Mouse (Mus musculus) C2C12 (cell line): ENCODE results near the gene Vrtn. TPM values are rescaled to one million over a fixed set of nuclear protein-coding genes. Genes with fewer than 3 reads are reported as not detected.
A peak's percentile ranks its signal among the peaks of the same experiment; 100 is the strongest.

Source experiments
- H3K27me3 ChIP-seq: one replicate; pipeline ENCODE4 v1.6.1; 2011; ENCODE audit not compliant: control insufficient read depth, insufficient read depth, insufficient read length
- H3K36me3 ChIP-seq: one replicate; pipeline ENCODE4 v1.6.1; 2011; ENCODE audit not compliant: control insufficient read depth, insufficient read depth
- H3K4me3 ChIP-seq: one replicate; pipeline ENCODE4 v1.5.1; 2011; ENCODE audit warnings: mild to moderate bottlenecking, control low read depth; ENCODE audit not compliant: poor library complexity, insufficient read depth, severe bottlenecking
- H3K79me2 ChIP-seq: one replicate; pipeline ENCODE4 v1.6.1; 2011; ENCODE audit not compliant: control insufficient read depth, insufficient read depth
- H3K79me3 ChIP-seq: one replicate; pipeline ENCODE4 v1.6.1; 2011; ENCODE audit warnings: low read depth, control low read depth
- H3ac ChIP-seq: one replicate; pipeline ENCODE3; 2011; ENCODE audit warnings: low read depth; ENCODE audit not compliant: control insufficient read depth, insufficient read length
- CEBPB ChIP-seq: IDR thresholded peaks from one replicate; pipeline ENCODE4 v1.6.1; 2011; ENCODE audit warnings: low read depth, mild to moderate bottlenecking, control low read depth, moderate library complexity
- CTCF ChIP-seq: IDR thresholded peaks from one replicate; pipeline ENCODE4 v1.5.1; 2011; ENCODE audit not compliant: control insufficient read depth, insufficient read depth, insufficient read length
- FOSL1 ChIP-seq: IDR thresholded peaks from one replicate; pipeline ENCODE4 v1.8.0; 2011; ENCODE audit warnings: mild to moderate bottlenecking, low read length; ENCODE audit not compliant: poor library complexity, insufficient read depth, severe bottlenecking
- MAX ChIP-seq: IDR thresholded peaks from one replicate; pipeline ENCODE4 v1.6.1; 2011; ENCODE audit warnings: mild to moderate bottlenecking, control low read depth
- MYOD1 ChIP-seq: IDR thresholded peaks from one replicate; pipeline ENCODE4 v1.6.1; 2011; ENCODE audit warnings: low read depth; ENCODE audit not compliant: control insufficient read depth, insufficient read length
- MYOG ChIP-seq: IDR thresholded peaks from one replicate; pipeline ENCODE4 v1.6.1; 2011; ENCODE audit not compliant: control insufficient read depth, insufficient read length; ENCODE audit errors: extremely low read depth
- USF1 ChIP-seq: IDR thresholded peaks from one replicate; pipeline ENCODE4 v1.6.1; 2011; ENCODE audit warnings: low read depth, mild to moderate bottlenecking, control low read depth, moderate library complexity
- polyA plus RNA-seq: library from polyadenylated mRNA; unstranded; fragments of >200 nt; fragmentation: generic; extraction: Trizol; gene quantifications from one replicate; pipeline ENCODE4 v1.2.1, GENCODE M21; 2012; ENCODE audit warnings: missing spikeins

Vrtn gene
- polyA plus RNA-seq, 1 experiment, result not detected

GRCm38 (mm10) chr12:84687531-84687930 is 46.7 kb downstream of the Vrtn start:
- Histone ChIP-seq H3ac (no peak overlapping the region), H3K79me2 (no peaks in the 10 kb centered on the region), H3K4me3 (no peak overlapping the region), H3K36me3 (no peaks in the 10 kb centered on the region), H3K27me3 (peaks cover 72% of the 10 kb centered on the region), H3K79me3 (no peaks in the 10 kb centered on the region)
- no peak for TF ChIP-seq CEBPB
- no peak for TF ChIP-seq FOSL1
- no peak for TF ChIP-seq USF1
- TF ChIP-seq MYOD1, result no peak
- no peak for TF ChIP-seq CTCF
- no peak for TF ChIP-seq MYOG
- TF ChIP-seq MAX, result no peak

- H3K27me3 ChIP-seq, result peaks cover 59% of the 10 kb centered on the region
- no peak overlapping the region for H3ac ChIP-seq
- H3K79me3 ChIP-seq, result no peaks in the 10 kb centered on the region
- no peaks in the 10 kb centered on the region for H3K36me3 ChIP-seq
- TF ChIP-seq FOSL1, result no peak
- TF ChIP-seq USF1, result no peak
- TF ChIP-seq MAX, result no peak
- TF ChIP-seq MYOD1, result no peak
- no peak for TF ChIP-seq CTCF
- TF ChIP-seq MYOG, result no peak
- no peak for TF ChIP-seq CEBPB
- H3K4me3 ChIP-seq, result no peak overlapping the region
- no peaks in the 10 kb centered on the region for H3K79me2 ChIP-seq
Measured at GRCm38 (mm10) chr12:84689051-84689450, 48.2 kb downstream of the Vrtn start.

- peaks cover 62% of the 10 kb centered on the region for H3K27me3 ChIP-seq
- H3K79me2 ChIP-seq, result no peaks in the 10 kb centered on the region
- no peak overlapping the region for H3K4me3 ChIP-seq
- no peaks in the 10 kb centered on the region for H3K79me3 ChIP-seq
- no peaks in the 10 kb centered on the region for H3K36me3 ChIP-seq
- TF ChIP-seq USF1, result no peak
- no peak for TF ChIP-seq MAX
- no peak for TF ChIP-seq MYOG
- no peak for TF ChIP-seq MYOD1
- TF ChIP-seq FOSL1, result no peak
- TF ChIP-seq CEBPB, result no peak
- TF ChIP-seq CTCF, result no peak
- no peak overlapping the region for H3ac ChIP-seq
Measured at GRCm38 (mm10) chr12:84691347-84691746, 50.5 kb downstream of the Vrtn start.

- no peak for TF ChIP-seq MYOG
- no peak for TF ChIP-seq CEBPB
- TF ChIP-seq MYOD1, result no peak
- TF ChIP-seq CTCF, result no peak
- TF ChIP-seq FOSL1, result no peak
- TF ChIP-seq MAX, result no peak
- TF ChIP-seq USF1, result no peak
- Histone ChIP-seq H3ac (no peak overlapping the region), H3K36me3 (no peaks in the 10 kb centered on the region), H3K79me2 (no peaks in the 10 kb centered on the region), H3K27me3 (peaks cover 61% of the 10 kb centered on the region), H3K79me3 (no peaks in the 10 kb centered on the region), H3K4me3 (no peak overlapping the region)
Measured at GRCm38 (mm10) chr12:84692141-84692540, 51.3 kb downstream of the Vrtn start.

GRCm38 (mm10) chr12:84698319-84699081 is 57.7 kb downstream of the Vrtn start, which contains the start of gene Syndig1l:
TSS of gene Syndig1l (minus strand) at chr12:84698831.
- no peaks in the 10 kb centered on the region for H3K79me2 ChIP-seq
- peaks cover 55% of the 10 kb centered on the region for H3K27me3 ChIP-seq
- no peaks in the 10 kb centered on the region for H3K36me3 ChIP-seq
- H3ac ChIP-seq, result no peak within 1 kb of the TSS
- no peaks in the 10 kb centered on the region for H3K79me3 ChIP-seq
- TF ChIP-seq CTCF (peak; percentile 5), MYOG (no peak)
- H3K4me3 ChIP-seq, result no peak within 1 kb of the TSS

Other genes starting within 250 kb of the Vrtn start
- 4.5 TPM for gene Entpd5, start 232.0 kb upstream of the Vrtn start, polyA plus RNA-seq
- gene Bbof1, start 231.9 kb upstream of the Vrtn start, polyA plus RNA-seq, result 0.25 TPM
- gene Rnf113a2, start 223.8 kb upstream of the Vrtn start, polyA plus RNA-seq, result 3.0 TPM
- gene Aldh6a1, start 190.0 kb upstream of the Vrtn start, polyA plus RNA-seq, result 0.47 TPM
- gene Lin52, start 189.6 kb upstream of the Vrtn start, polyA plus RNA-seq, result 2.8 TPM
- gene Vsx2, start 71.3 kb upstream of the Vrtn start, polyA plus RNA-seq, result not detected
- gene Abcd4, start 23.6 kb upstream of the Vrtn start, polyA plus RNA-seq, result 8.5 TPM
- not detected for gene Syndig1l, start 57.8 kb downstream of the Vrtn start, polyA plus RNA-seq
- 226 TPM for gene Npc2, start 132.1 kb downstream of the Vrtn start, polyA plus RNA-seq
- gene Isca2, start 132.2 kb downstream of the Vrtn start, polyA plus RNA-seq, result 44.1 TPM
- gene Ltbp2, start 235.5 kb downstream of the Vrtn start, polyA plus RNA-seq, result 49.5 TPM